Mouse (Mus musculus): ENCODE results near the gene Clrn1.

Gene Clrn1

DNA sequence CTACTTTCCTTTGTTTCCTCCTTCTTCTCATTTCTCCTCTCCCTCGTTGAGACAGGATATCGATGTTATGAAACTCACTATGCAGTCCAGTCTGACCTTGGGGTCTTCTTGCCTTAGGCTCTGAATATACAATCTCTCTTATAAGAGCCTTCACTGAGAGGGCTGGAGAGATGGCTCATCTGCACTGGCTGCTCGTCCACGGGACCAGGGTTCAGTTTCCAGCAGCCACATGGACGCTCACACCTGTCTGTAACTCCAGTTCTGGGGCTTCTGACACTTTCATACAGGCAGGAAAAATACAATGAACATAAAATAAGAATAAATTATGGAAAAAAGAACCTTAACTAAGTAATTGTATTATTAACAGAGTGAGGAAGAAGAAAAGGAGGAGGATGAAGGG is 53.6 kb downstream of the Clrn1 start:
- DNase-seq (ENCODE audit: low spot score): no peak

DNA sequence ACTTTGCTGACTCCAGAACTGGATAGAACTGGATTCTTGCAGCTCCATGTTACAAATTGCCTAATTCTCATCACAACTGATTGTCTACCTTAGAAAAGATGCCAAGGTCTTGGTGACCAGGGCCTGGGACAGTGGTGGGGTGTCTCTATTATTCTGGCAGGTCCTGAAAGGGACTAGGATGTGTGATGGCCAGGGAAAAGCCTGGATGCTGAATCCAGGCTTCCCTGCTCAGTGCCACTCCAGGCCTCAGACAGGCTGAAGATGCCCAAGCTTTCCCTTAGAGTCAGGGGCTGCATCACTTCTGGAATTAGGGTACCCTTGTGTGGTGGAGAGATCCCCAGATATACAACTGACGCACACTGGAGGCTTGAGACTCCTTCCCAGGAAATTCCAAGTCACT is 55.2 kb downstream of the Clrn1 start:
- no peak for DNase-seq (ENCODE audit: low spot score)

DNA sequence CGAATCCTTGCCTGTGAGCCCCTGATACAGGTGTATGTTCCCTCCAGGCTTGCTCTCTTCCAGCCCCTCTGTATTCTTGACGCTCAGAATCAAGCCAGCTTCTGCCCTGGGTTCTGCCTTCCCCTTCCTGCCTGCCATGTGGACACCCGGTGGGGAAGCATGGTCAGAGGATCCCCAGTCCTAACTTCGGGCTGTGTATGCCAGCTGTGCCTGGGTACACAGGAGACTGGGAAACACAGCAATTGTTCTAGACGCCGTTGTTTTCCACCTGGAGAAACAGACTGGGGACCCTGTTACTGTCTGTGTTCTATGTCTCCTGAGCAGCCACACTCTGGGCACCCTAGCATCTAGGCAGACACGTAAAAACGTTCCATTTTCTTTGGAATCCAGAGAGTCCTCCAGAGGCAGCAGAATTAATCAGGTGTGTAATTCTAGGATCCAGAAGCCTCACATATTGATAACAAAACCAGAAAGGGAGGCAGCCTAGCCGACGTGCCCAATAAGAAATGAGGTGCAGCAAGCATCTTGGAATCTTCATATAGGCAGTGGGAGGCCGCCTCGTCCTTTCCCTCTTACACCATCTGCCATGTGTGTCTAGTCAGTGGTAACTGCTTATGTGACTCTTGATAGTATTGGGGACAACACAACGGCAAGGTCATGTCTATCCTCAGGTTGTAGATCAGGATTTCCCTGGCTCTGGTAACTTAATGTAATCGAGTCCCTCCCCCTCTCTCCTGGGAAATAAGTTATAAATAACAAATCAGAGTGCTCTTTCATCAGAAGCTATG is 56.6 kb downstream of the Clrn1 start:
- DNase-seq (ENCODE audit: low spot score): no peak

DNA sequence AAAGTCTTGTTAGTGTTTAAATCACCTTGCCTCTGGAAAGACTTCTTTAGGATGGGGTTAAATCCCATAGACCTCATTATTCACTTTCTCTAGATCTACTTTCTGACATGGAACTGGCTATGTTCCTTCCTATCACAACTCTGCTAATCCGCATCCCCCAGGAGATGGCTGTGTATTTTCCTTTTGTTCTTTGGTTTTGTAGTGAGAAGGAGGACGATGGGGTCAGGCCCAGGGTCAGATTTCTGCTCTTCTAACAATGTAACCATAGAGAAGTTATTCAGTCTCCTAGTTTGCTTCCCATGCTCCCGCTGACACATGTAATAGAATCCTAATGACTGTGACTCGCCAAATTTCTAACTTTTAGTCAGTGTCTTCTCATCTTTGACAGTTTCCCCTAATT is 58.9 kb downstream of the Clrn1 start:
- DNase-seq (ENCODE audit: low spot score): no peak

DNA sequence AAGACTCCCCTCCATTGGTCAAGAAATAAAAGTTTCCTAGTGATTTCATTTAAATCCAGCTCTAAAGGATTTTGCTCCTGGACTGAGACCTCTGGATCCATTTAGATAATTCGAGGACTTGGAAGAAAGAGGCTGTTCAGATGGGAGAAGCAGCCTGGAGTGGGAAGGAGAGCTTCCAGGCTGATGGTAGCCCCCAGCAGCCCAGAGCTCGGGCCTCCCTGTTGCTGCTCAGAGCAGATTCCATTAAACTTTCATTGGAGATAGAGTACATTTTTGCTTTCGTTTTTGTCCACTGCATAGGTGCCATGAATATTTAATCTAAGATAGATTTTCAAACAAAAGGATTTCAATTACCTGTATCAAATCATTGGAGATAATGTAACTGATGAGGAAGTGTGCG is 62.9 kb downstream of the Clrn1 start, which contains the start of gene Mindy4b-ps:
TSS of gene Mindy4b-ps (minus strand) at position 101 of the 400 bp plus-strand sequence.
- no peak for DNase-seq (ENCODE audit: low spot score)

DNA sequence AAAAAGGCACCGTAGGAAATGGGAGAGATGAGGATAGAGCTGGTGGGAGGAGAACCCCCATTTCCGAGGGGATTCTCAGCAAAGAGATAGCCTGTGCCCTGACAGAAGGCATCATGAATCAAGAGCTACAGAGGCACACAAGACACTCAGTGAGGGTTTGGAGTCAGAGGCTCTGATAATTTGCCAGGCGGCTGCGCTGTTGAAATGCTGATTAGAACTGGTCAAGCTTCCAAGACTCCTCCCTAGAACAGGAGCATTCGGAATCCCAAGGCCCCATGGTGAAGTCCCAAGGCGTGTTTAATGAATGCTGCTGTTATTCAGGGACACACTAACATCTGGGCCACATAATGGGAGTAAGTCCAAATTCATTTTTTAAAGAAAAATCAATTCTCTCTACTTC is 67.8 kb downstream of the Clrn1 start:
- no peak for DNase-seq (ENCODE audit: low spot score)

DNA sequence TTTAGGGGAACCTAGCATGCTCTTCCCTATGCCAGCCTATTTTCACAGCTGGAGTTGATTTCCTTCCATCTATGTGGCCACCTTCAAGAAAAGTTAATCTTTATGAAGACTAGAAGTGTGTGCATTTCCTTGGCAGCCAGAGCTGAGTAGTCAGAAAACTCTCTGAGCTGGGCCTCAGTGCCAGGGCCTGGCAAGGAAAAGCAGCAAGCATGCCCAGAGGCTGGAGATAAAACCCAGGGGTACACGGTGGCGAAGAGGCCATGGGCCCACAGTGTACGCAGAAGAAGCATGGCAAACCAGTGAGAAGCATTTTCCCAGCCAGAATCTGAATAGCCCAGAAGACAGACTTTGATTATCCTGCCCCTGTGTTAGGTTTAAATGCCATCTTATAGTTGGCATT is 70.9 kb downstream of the Clrn1 start:
- no peak for DNase-seq (ENCODE audit: low spot score)

DNA sequence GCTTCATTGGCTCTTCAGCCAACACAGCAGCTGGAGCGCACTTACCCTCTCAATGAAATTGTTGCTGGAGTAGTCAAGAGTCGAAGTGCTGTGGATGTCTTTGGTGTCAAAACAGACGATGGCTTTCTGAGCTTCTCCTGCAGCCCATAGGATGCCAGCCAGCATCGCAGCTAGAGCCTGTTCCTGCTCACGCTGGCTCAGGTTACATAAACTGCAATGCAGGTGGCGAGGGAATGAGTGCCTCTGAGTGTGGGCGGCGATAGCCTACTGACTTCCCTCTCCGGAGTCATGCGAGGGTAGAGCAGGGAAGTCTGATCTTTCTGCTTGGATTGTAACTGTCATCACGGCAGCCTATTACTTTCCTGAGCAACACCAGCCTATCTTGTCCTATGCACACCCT is 74.8 kb downstream of the Clrn1 start:
- no peak for DNase-seq (ENCODE audit: low spot score)

DNA sequence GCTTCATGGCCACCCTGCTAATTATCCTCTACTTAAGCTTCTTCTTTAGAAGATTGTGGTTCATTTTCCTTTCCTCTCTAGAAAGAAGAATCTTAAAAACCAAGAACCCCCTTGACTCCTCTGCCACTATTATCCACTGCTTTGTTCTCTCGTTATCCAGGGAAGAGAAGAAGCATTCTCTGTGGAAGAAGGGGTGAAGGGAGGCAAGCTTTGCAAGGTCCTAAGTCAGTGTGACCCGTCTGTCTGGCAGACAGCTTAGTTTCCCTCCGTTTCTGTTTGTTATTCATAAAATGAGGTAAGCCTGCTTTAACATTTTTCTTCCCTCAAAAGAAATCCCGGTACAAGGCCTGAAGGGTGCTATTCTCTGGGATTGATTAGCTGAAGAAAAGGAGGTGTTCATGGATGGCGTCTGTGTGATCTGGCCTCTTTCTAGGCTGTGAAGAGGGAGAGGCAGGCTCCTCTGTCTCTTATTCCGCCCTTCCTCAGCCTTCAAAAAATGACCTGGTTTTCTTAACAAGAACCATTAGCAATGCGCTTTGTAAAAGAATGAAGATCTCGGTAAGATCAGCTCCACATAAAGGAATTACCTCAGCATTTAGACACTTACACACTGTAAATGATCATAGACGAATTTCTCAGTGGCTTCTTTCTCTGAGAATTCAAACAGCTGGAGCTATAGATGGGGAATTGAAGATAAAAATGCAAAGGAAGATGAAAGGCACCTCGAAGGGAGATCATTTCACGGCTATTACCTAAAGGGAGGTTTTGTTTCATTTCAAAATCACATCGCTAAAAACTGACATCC is 75.8 kb downstream of the Clrn1 start:
- no peak for DNase-seq (ENCODE audit: low spot score)

DNA sequence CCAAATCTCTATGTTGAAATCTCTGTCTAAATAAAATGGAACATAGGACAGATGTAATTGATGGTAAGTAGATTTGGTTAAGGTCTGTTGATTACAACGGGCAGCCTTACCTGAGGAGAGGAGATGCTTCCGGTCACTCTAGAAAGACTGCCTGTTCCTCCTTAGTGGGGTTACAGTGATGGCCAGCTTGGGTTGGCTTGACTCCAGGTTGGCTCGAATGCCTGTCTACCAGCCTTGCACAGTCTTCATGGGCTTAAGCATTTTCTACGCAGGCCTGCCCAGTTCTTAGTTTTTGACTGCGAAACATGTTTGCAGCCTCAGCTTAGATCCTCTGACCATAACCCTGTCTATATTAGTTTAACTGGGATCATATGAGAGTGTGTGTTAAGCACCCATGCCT is 76.5 kb downstream of the Clrn1 start:
- DNase-seq (ENCODE audit: low spot score): no peak

DNA sequence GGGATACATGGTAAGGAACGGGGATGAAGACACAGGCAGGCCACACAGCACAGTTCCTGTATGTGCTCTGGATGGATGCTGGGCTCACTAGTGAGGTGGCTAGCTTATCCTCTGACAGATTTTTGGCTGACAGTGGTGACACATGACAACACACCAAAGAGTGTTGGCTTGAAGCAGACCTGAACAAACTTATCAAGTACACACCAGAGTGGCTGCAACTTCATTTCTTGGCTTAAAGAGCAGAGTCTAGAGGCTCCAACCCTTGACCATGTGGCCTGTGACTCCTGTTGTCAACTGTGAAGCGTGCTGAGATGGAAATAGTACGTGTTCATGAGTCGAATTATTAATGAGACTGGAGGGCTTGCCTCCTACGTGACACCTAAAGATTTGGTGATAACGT is 80.4 kb downstream of the Clrn1 start:
- no peak for DNase-seq (ENCODE audit: low spot score)

DNA sequence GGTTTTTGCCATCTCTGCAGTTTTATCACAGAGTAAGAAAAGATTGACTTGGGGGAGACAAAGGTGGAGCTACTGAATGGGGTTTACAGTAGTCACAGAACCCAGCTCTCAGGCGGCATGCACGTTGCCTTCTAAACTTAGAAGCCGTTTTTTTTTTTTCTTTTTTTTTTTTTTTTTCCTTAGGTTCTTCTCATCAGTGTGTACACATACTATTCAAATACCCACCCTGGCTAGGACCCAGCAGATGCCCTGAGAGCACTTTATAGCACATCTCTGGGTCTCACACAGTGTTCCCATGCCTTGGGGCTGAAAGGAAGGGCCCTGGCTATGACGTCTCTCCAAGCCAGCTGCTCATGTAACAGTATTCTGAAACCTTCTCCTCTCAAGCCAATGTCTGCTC is 86.5 kb downstream of the Clrn1 start:
- DNase-seq (ENCODE audit: low spot score): no peak

DNA sequence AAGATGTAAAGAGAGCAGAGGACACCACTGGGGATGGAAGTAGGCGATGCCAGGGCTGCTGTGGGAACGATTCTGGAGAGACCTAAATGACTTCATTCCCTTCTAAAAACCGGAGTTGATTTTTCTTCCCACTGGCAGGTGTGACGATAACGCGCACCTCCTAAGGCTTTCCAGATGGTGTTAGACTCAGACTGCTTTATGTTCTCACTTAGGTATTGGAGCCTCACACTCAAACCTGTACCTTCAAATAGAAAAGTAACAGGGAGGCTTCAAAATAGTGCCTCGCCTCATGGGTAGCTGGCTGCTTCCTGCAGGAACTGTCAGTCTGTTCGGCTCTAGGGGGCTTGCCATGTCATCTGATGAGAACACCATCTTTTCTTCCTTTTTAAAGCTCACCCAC is 86.9 kb downstream of the Clrn1 start:
- DNase-seq (ENCODE audit: low spot score): no peak

All from c-Kit-positive CD71-positive TER-119-positive erythroid progenitor cells, embryonic 14.5 days (primary cell).